Mouse (Mus musculus) C2C12 (cell line): Measurements from ENCODE around the gene Nphp4. TPM values are rescaled to one million over a fixed set of nuclear protein-coding genes. Genes with fewer than 3 reads are reported as not detected.
A peak's percentile ranks its signal among the peaks of the same experiment; 100 is the strongest.

ENCODE experiments used
- H3K27me3 ChIP-seq: one replicate; pipeline ENCODE4 v1.6.1; 2011; ENCODE audit not compliant: control insufficient read depth, insufficient read depth, insufficient read length
- H3K36me3 ChIP-seq: one replicate; pipeline ENCODE4 v1.6.1; 2011; ENCODE audit not compliant: control insufficient read depth, insufficient read depth
- H3K4me3 ChIP-seq: one replicate; pipeline ENCODE4 v1.5.1; 2011; ENCODE audit warnings: mild to moderate bottlenecking, control low read depth; ENCODE audit not compliant: poor library complexity, insufficient read depth, severe bottlenecking
- H3K79me2 ChIP-seq: one replicate; pipeline ENCODE4 v1.6.1; 2011; ENCODE audit not compliant: control insufficient read depth, insufficient read depth
- H3K79me3 ChIP-seq: one replicate; pipeline ENCODE4 v1.6.1; 2011; ENCODE audit warnings: low read depth, control low read depth
- H3ac ChIP-seq: one replicate; pipeline ENCODE3; 2011; ENCODE audit warnings: low read depth; ENCODE audit not compliant: control insufficient read depth, insufficient read length
- CEBPB ChIP-seq: IDR thresholded peaks from one replicate; pipeline ENCODE4 v1.6.1; 2011; ENCODE audit warnings: low read depth, mild to moderate bottlenecking, control low read depth, moderate library complexity
- CTCF ChIP-seq: IDR thresholded peaks from one replicate; pipeline ENCODE4 v1.5.1; 2011; ENCODE audit not compliant: control insufficient read depth, insufficient read depth, insufficient read length
- FOSL1 ChIP-seq: IDR thresholded peaks from one replicate; pipeline ENCODE4 v1.8.0; 2011; ENCODE audit warnings: mild to moderate bottlenecking, low read length; ENCODE audit not compliant: poor library complexity, insufficient read depth, severe bottlenecking
- MAX ChIP-seq: IDR thresholded peaks from one replicate; pipeline ENCODE4 v1.6.1; 2011; ENCODE audit warnings: mild to moderate bottlenecking, control low read depth
- MYOD1 ChIP-seq: IDR thresholded peaks from one replicate; pipeline ENCODE4 v1.6.1; 2011; ENCODE audit warnings: low read depth; ENCODE audit not compliant: control insufficient read depth, insufficient read length
- MYOG ChIP-seq: IDR thresholded peaks from one replicate; pipeline ENCODE4 v1.6.1; 2011; ENCODE audit not compliant: control insufficient read depth, insufficient read length; ENCODE audit errors: extremely low read depth
- USF1 ChIP-seq: IDR thresholded peaks from one replicate; pipeline ENCODE4 v1.6.1; 2011; ENCODE audit warnings: low read depth, mild to moderate bottlenecking, control low read depth, moderate library complexity
- long read RNA-seq, 2 experiments: library from polyadenylated mRNA; unstranded; transcript quantifications; one replicate each; pipeline ENCODE4 v2.0.0; 2019 to 2020
- polyA plus RNA-seq: library from polyadenylated mRNA; unstranded; fragments of >200 nt; fragmentation: generic; extraction: Trizol; gene quantifications from one replicate; pipeline ENCODE4 v1.2.1, GENCODE M21; 2012; ENCODE audit warnings: missing spikeins

Nphp4 gene
- 2.0 TPM for polyA plus RNA-seq
- long read RNA-seq, experiment 1, partial matches to known transcripts, result 1 of 2 reads
- long read RNA-seq, experiment 1, other reads (novel, unspliced or antisense), result 1 of 2 reads
- long read RNA-seq, experiment 2, partial matches to known transcripts, result 2 of 22 reads
- long read RNA-seq, experiment 2, other reads (novel, unspliced or antisense), result 20 of 22 reads

- TF ChIP-seq FOSL1, result no peak
- TF ChIP-seq MAX, result no peak
- TF ChIP-seq USF1, result no peak
- TF ChIP-seq CTCF, result no peak
- no peak for TF ChIP-seq MYOG
- no peak for TF ChIP-seq MYOD1
- TF ChIP-seq CEBPB, result no peak
- H3K27me3 ChIP-seq, result no peaks in the 10 kb centered on the region
- H3ac ChIP-seq, result no peak within 1 kb of the TSS
- H3K79me3 ChIP-seq, result no peaks in the 10 kb centered on the region
- H3K79me2 ChIP-seq, result no peaks in the 10 kb centered on the region
- no peaks in the 10 kb centered on the region for H3K36me3 ChIP-seq
- peak within 1 kb of the TSS; percentile 45 for H3K4me3 ChIP-seq
These were observed at the start of gene Nphp4 for GRCm38 (mm10) chr4:152476427-152477023. Gene Nphp4, plus strand, starts transcription at chr4:152476706.

GRCm38 (mm10) chr4:152428259-152428658 lies 48.2 kb upstream of the Nphp4 start:
- peaks cover 37% of the 10 kb centered on the region for H3K27me3 ChIP-seq
- no peaks in the 10 kb centered on the region for H3K79me3 ChIP-seq
- TF ChIP-seq USF1 (no peak), CEBPB (no peak), CTCF (no peak), MAX (no peak), FOSL1 (no peak), MYOD1 (no peak), MYOG (no peak)
- H3K4me3 ChIP-seq, result no peak overlapping the region
- H3K36me3 ChIP-seq, result no peaks in the 10 kb centered on the region
- H3ac ChIP-seq, result no peak overlapping the region
- H3K79me2 ChIP-seq, result no peaks in the 10 kb centered on the region

GRCm38 (mm10) chr4:152432308-152432707 lies 44.2 kb upstream of the Nphp4 start:
- peaks cover 52% of the 10 kb centered on the region for H3K27me3 ChIP-seq
- TF ChIP-seq CTCF (peak; percentile 93), FOSL1 (no peak), MYOD1 (no peak), CEBPB (no peak), USF1 (no peak), MAX (no peak)

GRCm38 (mm10) chr4:152434836-152435235 lies 41.7 kb upstream of the Nphp4 start:
- Histone ChIP-seq H3K4me3 (no peak overlapping the region), H3K79me3 (no peaks in the 10 kb centered on the region), H3ac (no peak overlapping the region), H3K27me3 (peaks cover 59% of the 10 kb centered on the region), H3K36me3 (no peaks in the 10 kb centered on the region), H3K79me2 (no peaks in the 10 kb centered on the region)
- TF ChIP-seq MYOD1 (no peak), CTCF (peak; percentile 97), CEBPB (no peak)

More at GRCm38 (mm10) chr4:152432308-152432707, 44.2 kb upstream of the Nphp4 start:
- Histone ChIP-seq H3K79me3 (no peaks in the 10 kb centered on the region), H3ac (no peak overlapping the region), H3K36me3 (no peaks in the 10 kb centered on the region), H3K4me3 (no peak overlapping the region), H3K79me2 (no peaks in the 10 kb centered on the region)

- TF ChIP-seq CTCF (peak; percentile 49), MAX (no peak)
- H3K4me3 ChIP-seq, result no peak overlapping the region
These were observed 41.3 kb upstream of the Nphp4 start for GRCm38 (mm10) chr4:152435255-152435654.

GRCm38 (mm10) chr4:152440882-152441281 lies 35.6 kb upstream of the Nphp4 start:
- peaks cover 41% of the 10 kb centered on the region for H3K27me3 ChIP-seq
- H3ac ChIP-seq, result no peak overlapping the region
- no peaks in the 10 kb centered on the region for H3K36me3 ChIP-seq
- H3K4me3 ChIP-seq, result no peak overlapping the region
- H3K79me2 ChIP-seq, result no peaks in the 10 kb centered on the region
- TF ChIP-seq CEBPB (no peak), CTCF (no peak), MYOD1 (no peak), FOSL1 (no peak), MYOG (no peak), MAX (no peak), USF1 (no peak)
- no peaks in the 10 kb centered on the region for H3K79me3 ChIP-seq

More at GRCm38 (mm10) chr4:152435255-152435654, 41.3 kb upstream of the Nphp4 start:
- Histone ChIP-seq H3ac (no peak overlapping the region), H3K27me3 (peaks cover 55% of the 10 kb centered on the region), H3K79me3 (no peaks in the 10 kb centered on the region), H3K36me3 (no peaks in the 10 kb centered on the region), H3K79me2 (no peaks in the 10 kb centered on the region)
